Mouse (Mus musculus): Measurements from ENCODE around the gene Sytl2. TPM values are rescaled to one million over a fixed set of nuclear protein-coding genes. Genes with fewer than 3 reads are reported as not detected.
A peak's percentile ranks its signal among the peaks of the same experiment; 100 is the strongest.

Gene Sytl2
- polyA plus RNA-seq, 1 experiment from 2014 or later, result 8.9 TPM

GRCm38 (mm10) chr7:90280274-90280875 lies 21.7 kb upstream of the Sytl2 start:
- Histone ChIP-seq H3K36me3 (no peaks in the 10 kb centered on the region), H3K4me2 (replicated peaks) (no peak overlapping the region), H3K4me1 (0 out of 2 replicates have a peak, but pooled peaks cover 5% of the 10 kb centered on the region), H3K9me3 (no peaks in the 10 kb centered on the region), H3K9ac (no peak overlapping the region), H3K27ac (no peak overlapping the region), H3K27me3 (no peaks in the 10 kb centered on the region), H3K4me3 (no peak overlapping the region)
- 69% methylated on average over 11 of the region's 11 CpGs for WGBS
- no peak for ATAC-seq (ENCODE audit: insufficient number of reproducible peaks, insufficient read depth, low FRiP score, low TSS enrichment)

GRCm38 (mm10) chr7:90280878-90281277 lies 21.2 kb upstream of the Sytl2 start:
- Histone ChIP-seq H3K9ac (no peak overlapping the region), H3K27ac (no peak overlapping the region), H3K4me2 (replicated peaks) (no peak overlapping the region), H3K9me3 (no peaks in the 10 kb centered on the region), H3K36me3 (no peaks in the 10 kb centered on the region), H3K4me1 (0 out of 2 replicates have a peak, but pooled peaks cover 5% of the 10 kb centered on the region), H3K27me3 (no peaks in the 10 kb centered on the region), H3K4me3 (no peak overlapping the region)
- 37% methylated on average over 8 of the region's 8 CpGs for WGBS
- no peak for ATAC-seq (ENCODE audit: insufficient number of reproducible peaks, insufficient read depth, low FRiP score, low TSS enrichment)

GRCm38 (mm10) chr7:90281759-90282546 lies 20.1 kb upstream of the Sytl2 start:
- Histone ChIP-seq H3K9me3 (no peaks in the 10 kb centered on the region), H3K4me3 (no peak overlapping the region), H3K36me3 (no peaks in the 10 kb centered on the region), H3K4me1 (0 out of 2 replicates have a peak, but pooled peaks cover 5% of the 10 kb centered on the region), H3K27ac (no peak overlapping the region), H3K4me2 (replicated peaks) (no peak overlapping the region), H3K9ac (no peak overlapping the region), H3K27me3 (no peaks in the 10 kb centered on the region)
- WGBS, result 75% methylated on average over 11 of the region's 11 CpGs
- 0 out of 2 replicates have a peak, but pooled peaks have one; percentile 22 for ATAC-seq (ENCODE audit: insufficient number of reproducible peaks, insufficient read depth, low FRiP score, low TSS enrichment)

- H3K4me2 ChIP-seq (replicated peaks), result no peak overlapping the region
- no peaks in the 10 kb centered on the region for H3K27me3 ChIP-seq
- H3K27ac ChIP-seq, result no peak overlapping the region
- H3K9me3 ChIP-seq, result no peaks in the 10 kb centered on the region
- no peak overlapping the region for H3K9ac ChIP-seq
- 0 out of 2 replicates have a peak, but pooled peaks cover 1% of the 10 kb centered on the region for H3K4me1 ChIP-seq
- H3K4me3 ChIP-seq, result no peak overlapping the region
- H3K36me3 ChIP-seq, result no peaks in the 10 kb centered on the region
- ATAC-seq (ENCODE audit: insufficient number of reproducible peaks, insufficient read depth, low FRiP score, low TSS enrichment), result no peak
- 88% methylated on average over 1 of the region's 1 CpGs for WGBS
These were observed 19.3 kb upstream of the Sytl2 start for GRCm38 (mm10) chr7:90282786-90283185.

GRCm38 (mm10) chr7:90284793-90285192 lies 17.3 kb upstream of the Sytl2 start:
- H3K36me3 ChIP-seq, result no peaks in the 10 kb centered on the region
- no peaks in the 10 kb centered on the region for H3K4me1 ChIP-seq
- no peaks in the 10 kb centered on the region for H3K9me3 ChIP-seq
- H3K4me3 ChIP-seq, result no peak overlapping the region
- WGBS, result 71% methylated on average over 7 of the region's 7 CpGs
- no peaks in the 10 kb centered on the region for H3K27me3 ChIP-seq
- no peak overlapping the region for H3K4me2 ChIP-seq (replicated peaks)
- H3K9ac ChIP-seq, result no peak overlapping the region
- no peak overlapping the region for H3K27ac ChIP-seq
- ATAC-seq (ENCODE audit: insufficient number of reproducible peaks, insufficient read depth, low FRiP score, low TSS enrichment), result no peak

GRCm38 (mm10) chr7:90291885-90292284 lies 10.2 kb upstream of the Sytl2 start:
- WGBS, result 80% methylated on average over 6 of the region's 6 CpGs
- Histone ChIP-seq H3K27ac (no peak overlapping the region), H3K27me3 (no peaks in the 10 kb centered on the region), H3K4me3 (no peak overlapping the region), H3K9me3 (no peaks in the 10 kb centered on the region), H3K4me1 (no peaks in the 10 kb centered on the region), H3K4me2 (replicated peaks) (no peak overlapping the region), H3K9ac (no peak overlapping the region), H3K36me3 (no peaks in the 10 kb centered on the region)
- no peak for ATAC-seq (ENCODE audit: insufficient number of reproducible peaks, insufficient read depth, low FRiP score, low TSS enrichment)

- Histone ChIP-seq H3K4me1 (no peaks in the 10 kb centered on the region), H3K27ac (no peak overlapping the region), H3K9me3 (no peaks in the 10 kb centered on the region), H3K36me3 (no peaks in the 10 kb centered on the region), H3K4me2 (replicated peaks) (peak overlapping the region; percentile 79), H3K9ac (peak overlapping the region; percentile 55), H3K27me3 (peaks cover 14% of the 10 kb centered on the region), H3K4me3 (peak overlapping the region; percentile 52)
- WGBS, result 4% methylated on average over 27 of the region's 27 CpGs
- ATAC-seq (ENCODE audit: insufficient number of reproducible peaks, insufficient read depth, low FRiP score, low TSS enrichment), result no peak; the same call in 1 of the 2 replicates
These were observed 848 bp downstream of the Sytl2 start for GRCm38 (mm10) chr7:90302647-90303552.

GRCm38 (mm10) chr7:90306079-90306478 lies 4.0 kb downstream of the Sytl2 start:
- peaks cover 9% of the 10 kb centered on the region for H3K27me3 ChIP-seq
- H3K4me3 ChIP-seq, result no peak overlapping the region
- no peaks in the 10 kb centered on the region for H3K36me3 ChIP-seq
- no peaks in the 10 kb centered on the region for H3K9me3 ChIP-seq
- WGBS, result 20% methylated on average over 3 of the region's 3 CpGs
- ATAC-seq (ENCODE audit: insufficient number of reproducible peaks, insufficient read depth, low FRiP score, low TSS enrichment), result no peak
- H3K4me1 ChIP-seq, result no peaks in the 10 kb centered on the region
- no peak overlapping the region for H3K27ac ChIP-seq
- H3K4me2 ChIP-seq (replicated peaks), result no peak overlapping the region
- no peak overlapping the region for H3K9ac ChIP-seq

GRCm38 (mm10) chr7:90306968-90307367 lies 4.9 kb downstream of the Sytl2 start:
- WGBS, result 89% methylated on average over 1 of the region's 1 CpGs
- ATAC-seq (ENCODE audit: insufficient number of reproducible peaks, insufficient read depth, low FRiP score, low TSS enrichment), result no peak
- Histone ChIP-seq H3K9ac (no peak overlapping the region), H3K27me3 (peaks cover 9% of the 10 kb centered on the region), H3K27ac (no peak overlapping the region), H3K4me1 (no peaks in the 10 kb centered on the region), H3K9me3 (no peaks in the 10 kb centered on the region), H3K36me3 (no peaks in the 10 kb centered on the region), H3K4me2 (replicated peaks) (no peak overlapping the region), H3K4me3 (no peak overlapping the region)

GRCm38 (mm10) chr7:90308003-90308402 lies 6.0 kb downstream of the Sytl2 start:
- H3K4me2 ChIP-seq (replicated peaks), result no peak overlapping the region

GRCm38 (mm10) chr7:90312151-90312883 lies 10.3 kb downstream of the Sytl2 start:
- Histone ChIP-seq H3K4me3 (no peak overlapping the region), H3K36me3 (no peaks in the 10 kb centered on the region), H3K9me3 (no peaks in the 10 kb centered on the region), H3K9ac (no peak overlapping the region), H3K4me1 (no peaks in the 10 kb centered on the region), H3K27me3 (no peaks in the 10 kb centered on the region), H3K27ac (no peak overlapping the region), H3K4me2 (replicated peaks) (no peak overlapping the region)
- WGBS, result 60% methylated on average over 7 of the region's 7 CpGs
- 0 out of 2 replicates have a peak, but pooled peaks have one; percentile 35 for ATAC-seq (ENCODE audit: insufficient number of reproducible peaks, insufficient read depth, low FRiP score, low TSS enrichment)

More at GRCm38 (mm10) chr7:90308003-90308402, 6.0 kb downstream of the Sytl2 start:
- Histone ChIP-seq H3K36me3 (no peaks in the 10 kb centered on the region), H3K9ac (no peak overlapping the region), H3K9me3 (no peaks in the 10 kb centered on the region), H3K4me1 (no peaks in the 10 kb centered on the region), H3K27ac (no peak overlapping the region), H3K27me3 (peaks cover 9% of the 10 kb centered on the region), H3K4me3 (no peak overlapping the region)
- no peak for ATAC-seq (ENCODE audit: insufficient number of reproducible peaks, insufficient read depth, low FRiP score, low TSS enrichment)
- 72% methylated on average over 6 of the region's 6 CpGs for WGBS

Measured in embryonic facial prominence, embryonic 12.5 days (tissue).